ENCODE assay signal across 17 mouse cellular contexts in genomic region chr10:39597116-39597791, GRCm38 (mm10). TPM values are rescaled to one million over a fixed set of nuclear protein-coding genes. Genes with fewer than 3 reads are reported as not detected.
DNase-seq lines count a peak whose midpoint lies in the region; ATAC-seq and TF ChIP-seq lines count a peak whose summit lies in the region.
"Had no signal": no experiment of that assay in that cellular context is flagged by ENCODE, and none has a peak within 500 bp of the region (broad histone marks: within the 10 kb centered on the region; RNA-seq: fewer than 3 reads in every experiment).

No protein-coding gene starts in this region.

- 0 out of 2 replicates have a peak, but pooled peaks cover 6% of the 10 kb centered on the region for H3K9me3 ChIP-seq in intestine, embryonic 15.5 days
- H3K9me3 ChIP-seq in intestine, postnatal 0 days (ENCODE audit: control insufficient read depth) = peaks cover 6% of the 10 kb centered on the region
- H3K9me3 ChIP-seq in embryonic facial prominence, embryonic 13.5 days = peaks cover 14% of the 10 kb centered on the region; the same call in 1 of the 2 replicates
- H3K9me3 ChIP-seq in hindbrain, embryonic 15.5 days = no peaks in the 10 kb centered on the region
- H3K9me3 ChIP-seq in midbrain, postnatal 0 days (ENCODE audit: low read length) = no peaks in the 10 kb centered on the region

- no peak overlapping the region for H3K4me3 ChIP-seq in intestine, embryonic 15.5 days (replicated peaks)
- H3K4me3 ChIP-seq in intestine, postnatal 0 days (ENCODE audit: low read depth, low read length) = no peak overlapping the region
- no peak overlapping the region for H3K4me3 ChIP-seq in embryonic facial prominence, embryonic 13.5 days
- no peak overlapping the region for H3K4me3 ChIP-seq in hindbrain, embryonic 15.5 days
- H3K4me3 ChIP-seq in midbrain, postnatal 0 days (ENCODE audit: low read depth, low read length) = no peak overlapping the region
- H3K4me3 ChIP-seq: erythroblast, embryonic 14.5 days had no signal

- 42% methylated on average over 9 of the region's 9 CpGs for WGBS in intestine, embryonic 15.5 days
- WGBS in intestine, postnatal 0 days = 51% methylated on average over 9 of the region's 9 CpGs
- 30% methylated on average over 9 of the region's 9 CpGs for WGBS in embryonic facial prominence, embryonic 13.5 days
- 28% methylated on average over 9 of the region's 9 CpGs for WGBS in hindbrain, embryonic 15.5 days
- 24% methylated on average over 9 of the region's 9 CpGs for WGBS in midbrain, postnatal 0 days

- no peak overlapping the region for H3K9ac ChIP-seq in intestine, embryonic 15.5 days
- H3K9ac ChIP-seq in intestine, postnatal 0 days (ENCODE audit: low read depth, low read length) = no peak overlapping the region
- H3K9ac ChIP-seq in embryonic facial prominence, embryonic 13.5 days = 0 out of 2 replicates have a peak overlapping the region, but pooled peaks have one; percentile 32
- no peak overlapping the region for H3K9ac ChIP-seq in hindbrain, embryonic 15.5 days
- H3K9ac ChIP-seq in midbrain, postnatal 0 days (replicated peaks; ENCODE audit: low read length, poor library complexity, severe bottlenecking) = peak overlapping the region; percentile 33; the same call in 1 of the 2 replicates

- 0 out of 2 replicates have a peak overlapping the region, but pooled peaks have one; percentile 28 for H3K27ac ChIP-seq in intestine, embryonic 15.5 days
- no peak overlapping the region for H3K27ac ChIP-seq in intestine, postnatal 0 days (ENCODE audit: low read depth, low read length)
- H3K27ac ChIP-seq in embryonic facial prominence, embryonic 13.5 days = peak overlapping the region; percentile 68
- peak overlapping the region; percentile 61 for H3K27ac ChIP-seq in hindbrain, embryonic 15.5 days (replicated peaks)
- peak overlapping the region; percentile 7; the same call in 1 of the 2 replicates for H3K27ac ChIP-seq in midbrain, postnatal 0 days (ENCODE audit: low read depth, low read length)
- H3K27ac ChIP-seq: kidney, postnatal 0 days had no signal

- no peak for TF ChIP-seq CTCF in intestine, postnatal 0 days (IDR thresholded peaks at IDR 0.05; ENCODE audit: low read depth)
- TF ChIP-seq CTCF in midbrain, postnatal 0 days (IDR thresholded peaks at IDR 0.05) = no peak

- no peak overlapping the region for H3K4me2 ChIP-seq in intestine, embryonic 15.5 days (replicated peaks)
- no peak overlapping the region for H3K4me2 ChIP-seq in intestine, postnatal 0 days (replicated peaks; ENCODE audit: low read depth)
- H3K4me2 ChIP-seq in embryonic facial prominence, embryonic 13.5 days = no peak overlapping the region
- no peak overlapping the region for H3K4me2 ChIP-seq in hindbrain, embryonic 15.5 days
- no peak overlapping the region for H3K4me2 ChIP-seq in midbrain, postnatal 0 days (ENCODE audit: low read depth, low read length, poor library complexity, severe bottlenecking)
- H3K4me2 ChIP-seq: heart, embryonic 11.5 days had no signal

- no peak for ATAC-seq in intestine, embryonic 15.5 days
- no peak for ATAC-seq in intestine, postnatal 0 days
- ATAC-seq in embryonic facial prominence, embryonic 13.5 days (ENCODE audit: insufficient number of reproducible peaks, insufficient read depth, low FRiP score, low TSS enrichment, low read depth) = no peak
- peak; percentile 31; the same call in 1 of the 2 replicates for ATAC-seq in hindbrain, embryonic 15.5 days (ENCODE audit: low FRiP score, low read depth)
- no peak for ATAC-seq in midbrain, postnatal 0 days (ENCODE audit: low FRiP score)

- DNase-seq in midbrain, postnatal 0 days (ENCODE audit: low spot score) = no peak
- DNase-seq in layer of hippocampus, adult 9-11 months = no peak
- no peak for DNase-seq in spleen, adult 12 weeks (ENCODE audit: low spot score)
- no peak for DNase-seq in urinary bladder, postnatal 10 days (ENCODE audit: low spot score)
- DNase-seq: adrenal gland, postnatal 36 days; B cell, adult 2 months; cerebellum, adult 11 months; gastrocnemius, postnatal 14 days; liver; lung, postnatal 14 days had no signal

- H3K4me1 ChIP-seq in intestine, embryonic 15.5 days (replicated peaks) = peaks cover 13% of the 10 kb centered on the region; the same call in 1 of the 2 replicates
- H3K4me1 ChIP-seq in intestine, postnatal 0 days (replicated peaks; ENCODE audit: control insufficient read depth, insufficient read depth, low read length) = no peaks in the 10 kb centered on the region
- H3K4me1 ChIP-seq in embryonic facial prominence, embryonic 13.5 days = peaks cover 28% of the 10 kb centered on the region
- peaks cover 26% of the 10 kb centered on the region for H3K4me1 ChIP-seq in hindbrain, embryonic 15.5 days (replicated peaks)
- peaks cover 7% of the 10 kb centered on the region; the same call in 1 of the 2 replicates for H3K4me1 ChIP-seq in midbrain, postnatal 0 days (ENCODE audit: insufficient read depth, low read length)

- H3K36me3 ChIP-seq in intestine, embryonic 15.5 days = no peaks in the 10 kb centered on the region
- H3K36me3 ChIP-seq in intestine, postnatal 0 days (ENCODE audit: control insufficient read depth, insufficient read depth) = no peaks in the 10 kb centered on the region
- H3K36me3 ChIP-seq in embryonic facial prominence, embryonic 13.5 days = peaks cover 6% of the 10 kb centered on the region; the same call in 1 of the 2 replicates
- no peaks in the 10 kb centered on the region for H3K36me3 ChIP-seq in hindbrain, embryonic 15.5 days
- no peaks in the 10 kb centered on the region for H3K36me3 ChIP-seq in midbrain, postnatal 0 days (ENCODE audit: insufficient read depth, low read length)

- no peaks in the 10 kb centered on the region for H3K27me3 ChIP-seq in intestine, embryonic 15.5 days (replicated peaks)
- H3K27me3 ChIP-seq in intestine, postnatal 0 days (replicated peaks; ENCODE audit: control insufficient read depth, insufficient read depth, low read length) = no peaks in the 10 kb centered on the region
- no peaks in the 10 kb centered on the region for H3K27me3 ChIP-seq in embryonic facial prominence, embryonic 13.5 days
- no peaks in the 10 kb centered on the region for H3K27me3 ChIP-seq in hindbrain, embryonic 15.5 days
- no peaks in the 10 kb centered on the region for H3K27me3 ChIP-seq in midbrain, postnatal 0 days (ENCODE audit: insufficient read depth, low read length)

RNA-seq across cellular contexts. Expression of gene Traf3ip2, which starts 15.5 kb away (rescaled TPM):
- polyA plus RNA-seq in intestine, embryonic 15.5 days (2015; fragmentation: Nextera tagmentation; extraction: Ambion mirVana) = 25.8 and 29.4 TPM in 2 replicates
- polyA plus RNA-seq in intestine, postnatal 0 days (2015; fragmentation: Nextera tagmentation; extraction: Ambion mirVana) = 25.3 and 27.8 TPM in 2 replicates
- polyA plus RNA-seq in embryonic facial prominence, embryonic 13.5 days (2015; fragmentation: Nextera tagmentation; extraction: Ambion mirVana) = 15.8 and 18.1 TPM in 2 replicates
- 7.4 and 7.9 TPM in 2 replicates for polyA plus RNA-seq in hindbrain, embryonic 15.5 days (2015; fragmentation: Nextera tagmentation; extraction: Ambion mirVana)
- total RNA-seq in midbrain, postnatal 0 days (2014; rRNA removed) = 0.47 and 1.9 TPM in 2 replicates
- polyA plus RNA-seq in midbrain, postnatal 0 days (2015; fragmentation: Nextera tagmentation; extraction: Ambion mirVana) = 4.2 and 6.1 TPM in 2 replicates

Comparison
In these comparisons a context has a peak if more than half of its experiments do, and no peak if none do; other contexts are left out.
1. H3K9ac ChIP-seq: peak in embryonic facial prominence, embryonic 13.5 days (single experiment) and midbrain, postnatal 0 days (single experiment); none in intestine, embryonic 15.5 days (single experiment), intestine, postnatal 0 days (single experiment) and hindbrain, embryonic 15.5 days (single experiment).